Mouse (Mus musculus): ENCODE results near the gene Chrm3. TPM values are rescaled to one million over a fixed set of nuclear protein-coding genes. Genes with fewer than 3 reads are reported as not detected.

Gene Chrm3
- polyA plus RNA-seq, 1 experiment from 2014 or later = 0.08 TPM

DNA sequence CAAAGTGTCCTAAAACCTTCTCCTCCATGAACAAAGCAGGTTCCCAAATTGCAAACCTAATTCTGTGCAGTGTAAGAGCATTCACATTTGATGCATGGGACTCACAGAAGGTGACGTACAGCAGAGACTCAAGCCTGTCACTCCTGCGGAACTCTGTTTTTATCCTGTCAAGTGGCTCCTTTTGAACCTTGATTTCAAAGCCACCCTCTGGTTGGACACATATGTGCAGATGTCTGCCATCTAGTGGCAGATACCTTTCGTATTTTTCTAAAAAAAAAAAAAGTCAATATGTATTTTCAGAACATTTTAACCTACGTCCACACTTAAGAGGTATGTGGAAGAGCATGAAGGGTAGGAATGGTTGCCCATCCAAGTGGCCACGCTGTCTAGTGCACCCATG lies 16.3 kb downstream of the Chrm3 start:
- no peak overlapping the region for H3K4me3 ChIP-seq (ENCODE audit: low read depth, low read length)
- no peaks in the 10 kb centered on the region for H3K4me1 ChIP-seq (replicated peaks; ENCODE audit: control insufficient read depth, insufficient read depth, low read length)
- H3K36me3 ChIP-seq (ENCODE audit: control insufficient read depth, insufficient read depth, low read length) = no peaks in the 10 kb centered on the region
- no peaks in the 10 kb centered on the region for H3K27me3 ChIP-seq (ENCODE audit: control insufficient read depth, insufficient read depth, low read length)
- H3K9me3 ChIP-seq (ENCODE audit: control insufficient read depth, low read length) = no peaks in the 10 kb centered on the region
- H3K27ac ChIP-seq (ENCODE audit: low read depth, low read length) = no peak overlapping the region
- ATAC-seq (ENCODE audit: low FRiP score) = no peak
- no peak for DNase-seq (ENCODE audit: low spot score)
- WGBS = 70% methylated on average over 5 of the region's 5 CpGs
- H3K4me2 ChIP-seq (replicated peaks; ENCODE audit: low read depth, low read length) = no peak overlapping the region
- H3K9ac ChIP-seq (ENCODE audit: low read depth, low read length) = no peak overlapping the region

- Histone ChIP-seq H3K9me3 (ENCODE audit: control insufficient read depth, low read length) (no peaks in the 10 kb centered on the region), H3K4me3 (ENCODE audit: low read depth, low read length) (no peak overlapping the region), H3K27ac (ENCODE audit: low read depth, low read length) (no peak overlapping the region), H3K9ac (ENCODE audit: low read depth, low read length) (no peak overlapping the region), H3K36me3 (ENCODE audit: control insufficient read depth, insufficient read depth, low read length) (no peaks in the 10 kb centered on the region), H3K4me2 (replicated peaks; ENCODE audit: low read depth, low read length) (no peak overlapping the region), H3K4me1 (replicated peaks; ENCODE audit: control insufficient read depth, insufficient read depth, low read length) (no peaks in the 10 kb centered on the region), H3K27me3 (ENCODE audit: control insufficient read depth, insufficient read depth, low read length) (no peaks in the 10 kb centered on the region)
- DNase-seq (ENCODE audit: low spot score) (no peak), ATAC-seq (ENCODE audit: low FRiP score) (no peak)
Observed at GRCm38 (mm10) chr13:10335558-10335957, 25.1 kb downstream of the Chrm3 start.

DNA sequence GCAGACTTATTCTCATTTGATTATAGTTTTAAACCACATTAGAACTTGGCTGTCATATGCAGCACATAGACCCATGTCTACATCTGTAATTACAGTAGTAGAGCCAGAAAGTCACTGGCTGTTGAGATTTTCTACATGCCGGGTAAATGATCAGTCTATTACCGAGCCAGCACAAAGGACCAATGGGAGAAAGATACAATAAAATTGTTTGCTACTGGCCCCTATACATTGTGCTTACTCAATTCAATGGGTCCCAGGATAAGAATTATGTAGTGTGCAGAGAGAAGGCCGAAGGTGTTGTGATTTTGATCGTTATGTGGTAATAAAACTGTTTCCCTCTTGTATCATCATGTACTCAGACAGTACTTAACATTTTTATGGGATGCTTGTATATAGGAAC lies 27.9 kb downstream of the Chrm3 start:
- Histone ChIP-seq H3K4me3 (ENCODE audit: low read depth, low read length) (no peak overlapping the region), H3K9me3 (ENCODE audit: control insufficient read depth, low read length) (no peaks in the 10 kb centered on the region)
- WGBS = 91% methylated on average over 4 of the region's 4 CpGs

GRCm38 (mm10) chr13:10309811-10310210 lies 50.8 kb downstream of the Chrm3 start:
- Histone ChIP-seq H3K9me3 (ENCODE audit: control insufficient read depth, low read length) (no peaks in the 10 kb centered on the region), H3K4me3 (ENCODE audit: low read depth, low read length) (no peak overlapping the region), H3K27me3 (ENCODE audit: control insufficient read depth, insufficient read depth, low read length) (no peaks in the 10 kb centered on the region), H3K27ac (ENCODE audit: low read depth, low read length) (no peak overlapping the region), H3K4me1 (replicated peaks; ENCODE audit: control insufficient read depth, insufficient read depth, low read length) (no peaks in the 10 kb centered on the region), H3K36me3 (ENCODE audit: control insufficient read depth, insufficient read depth, low read length) (no peaks in the 10 kb centered on the region), H3K4me2 (replicated peaks; ENCODE audit: low read depth, low read length) (no peak overlapping the region), H3K9ac (ENCODE audit: low read depth, low read length) (no peak overlapping the region)
- DNase-seq (ENCODE audit: low spot score) (no peak), ATAC-seq (ENCODE audit: low FRiP score) (no peak)

More for the DNA sequence above, 27.9 kb downstream of the Chrm3 start:
- DNase-seq (ENCODE audit: low spot score) (no peak), ATAC-seq (ENCODE audit: low FRiP score) (no peak)
- Histone ChIP-seq H3K36me3 (ENCODE audit: control insufficient read depth, insufficient read depth, low read length) (no peaks in the 10 kb centered on the region), H3K27me3 (ENCODE audit: control insufficient read depth, insufficient read depth, low read length) (no peaks in the 10 kb centered on the region), H3K4me2 (replicated peaks; ENCODE audit: low read depth, low read length) (no peak overlapping the region), H3K4me1 (replicated peaks; ENCODE audit: control insufficient read depth, insufficient read depth, low read length) (no peaks in the 10 kb centered on the region), H3K9ac (ENCODE audit: low read depth, low read length) (no peak overlapping the region), H3K27ac (ENCODE audit: low read depth, low read length) (no peak overlapping the region)

DNA sequence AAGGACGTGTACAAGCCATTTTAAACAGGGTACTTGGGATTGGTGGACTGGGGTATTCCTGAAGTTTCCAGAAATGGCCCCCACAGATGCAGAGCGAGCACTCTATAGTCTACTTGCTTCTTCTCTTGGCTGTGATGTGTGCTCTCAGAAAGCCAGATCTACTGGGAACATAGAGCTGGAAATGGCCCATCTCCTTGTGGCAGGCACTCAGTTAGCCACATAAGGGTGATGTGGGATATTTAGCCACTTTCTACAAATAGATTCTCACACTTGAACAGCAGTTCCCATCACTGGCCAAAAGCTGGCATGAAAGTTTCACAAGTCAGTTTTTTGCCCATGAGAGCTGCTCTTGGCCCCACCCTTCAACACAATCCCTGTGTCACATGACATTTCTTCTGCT lies 65.5 kb downstream of the Chrm3 start:
- H3K9ac ChIP-seq (ENCODE audit: low read depth, low read length) = no peak overlapping the region
- H3K4me1 ChIP-seq (replicated peaks; ENCODE audit: control insufficient read depth, insufficient read depth, low read length) = no peaks in the 10 kb centered on the region
- no peaks in the 10 kb centered on the region for H3K27me3 ChIP-seq (ENCODE audit: control insufficient read depth, insufficient read depth, low read length)
- ATAC-seq (ENCODE audit: low FRiP score) (no peak), DNase-seq (ENCODE audit: low spot score) (no peak)
- H3K9me3 ChIP-seq (ENCODE audit: control insufficient read depth, low read length) = no peaks in the 10 kb centered on the region
- no peaks in the 10 kb centered on the region for H3K36me3 ChIP-seq (ENCODE audit: control insufficient read depth, insufficient read depth, low read length)
- H3K4me3 ChIP-seq (ENCODE audit: low read depth, low read length) = no peak overlapping the region
- H3K27ac ChIP-seq (ENCODE audit: low read depth, low read length) = no peak overlapping the region
- H3K4me2 ChIP-seq (replicated peaks; ENCODE audit: low read depth, low read length) = no peak overlapping the region
- WGBS = 80% methylated on average over 2 of the region's 2 CpGs

DNA sequence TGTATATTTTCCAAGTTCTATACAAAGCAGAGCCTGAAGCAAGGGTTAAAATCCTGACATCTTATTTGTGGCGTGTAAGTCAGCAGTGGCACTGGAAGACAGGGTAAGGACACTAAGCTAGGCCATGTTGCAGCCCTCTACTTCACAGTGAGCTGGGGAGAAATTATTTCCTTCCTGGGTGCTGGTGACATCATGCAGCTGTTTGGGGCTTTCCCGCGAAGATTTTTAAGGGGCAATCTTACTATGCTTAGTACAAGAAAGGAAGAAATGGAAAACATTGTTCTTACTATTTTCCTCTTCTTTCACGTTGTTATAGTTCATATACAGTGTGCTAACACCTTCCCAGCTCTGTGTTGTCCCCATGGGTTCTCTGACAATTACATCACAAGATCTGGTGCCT lies 76.3 kb downstream of the Chrm3 start:
- no peaks in the 10 kb centered on the region for H3K36me3 ChIP-seq (ENCODE audit: control insufficient read depth, insufficient read depth, low read length)
- H3K4me1 ChIP-seq (replicated peaks; ENCODE audit: control insufficient read depth, insufficient read depth, low read length) = no peaks in the 10 kb centered on the region
- ATAC-seq (ENCODE audit: low FRiP score) (no peak), DNase-seq (ENCODE audit: low spot score) (no peak)
- H3K9me3 ChIP-seq (ENCODE audit: control insufficient read depth, low read length) = no peaks in the 10 kb centered on the region
- 84% methylated on average over 4 of the region's 4 CpGs for WGBS
- H3K4me3 ChIP-seq (ENCODE audit: low read depth, low read length) = no peak overlapping the region
- H3K9ac ChIP-seq (ENCODE audit: low read depth, low read length) = no peak overlapping the region
- H3K4me2 ChIP-seq (replicated peaks; ENCODE audit: low read depth, low read length) = no peak overlapping the region
- no peak overlapping the region for H3K27ac ChIP-seq (ENCODE audit: low read depth, low read length)
- no peaks in the 10 kb centered on the region for H3K27me3 ChIP-seq (ENCODE audit: control insufficient read depth, insufficient read depth, low read length)

DNA sequence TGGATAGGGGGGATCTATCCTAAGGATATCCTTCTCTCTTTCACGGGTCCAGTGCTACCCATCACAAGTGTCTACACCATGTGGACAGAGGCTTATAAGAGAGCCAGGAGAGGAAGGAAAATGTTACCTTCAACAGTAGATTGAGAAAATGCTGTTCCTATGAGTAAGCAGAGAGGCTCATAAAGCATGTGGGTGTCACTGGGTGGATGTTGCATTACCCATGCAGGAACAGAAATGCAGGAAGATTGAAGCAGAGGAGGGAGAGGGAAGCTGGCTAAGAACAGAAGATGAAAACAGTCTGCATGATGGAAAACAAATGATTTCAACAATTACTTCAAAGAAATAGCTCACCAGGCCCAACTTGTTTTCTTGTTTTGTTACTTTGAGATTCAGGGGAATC lies 85.7 kb downstream of the Chrm3 start:
- Histone ChIP-seq H3K9me3 (ENCODE audit: control insufficient read depth, low read length) (no peaks in the 10 kb centered on the region), H3K4me2 (replicated peaks; ENCODE audit: low read depth, low read length) (no peak overlapping the region), H3K27ac (ENCODE audit: low read depth, low read length) (no peak overlapping the region), H3K9ac (ENCODE audit: low read depth, low read length) (no peak overlapping the region), H3K27me3 (ENCODE audit: control insufficient read depth, insufficient read depth, low read length) (no peaks in the 10 kb centered on the region), H3K36me3 (ENCODE audit: control insufficient read depth, insufficient read depth, low read length) (no peaks in the 10 kb centered on the region), H3K4me3 (ENCODE audit: low read depth, low read length) (no peak overlapping the region), H3K4me1 (replicated peaks; ENCODE audit: control insufficient read depth, insufficient read depth, low read length) (no peaks in the 10 kb centered on the region)
- 85% methylated on average over 1 of the region's 1 CpGs for WGBS
- ATAC-seq (ENCODE audit: low FRiP score) (no peak), DNase-seq (ENCODE audit: low spot score) (no peak)

GRCm38 (mm10) chr13:10263784-10264183 lies 96.9 kb downstream of the Chrm3 start:
- no peak overlapping the region for H3K4me3 ChIP-seq (ENCODE audit: low read depth, low read length)
- DNase-seq (ENCODE audit: low spot score) (no peak), ATAC-seq (ENCODE audit: low FRiP score) (no peak)
- no peak overlapping the region for H3K27ac ChIP-seq (ENCODE audit: low read depth, low read length)
- no peaks in the 10 kb centered on the region for H3K27me3 ChIP-seq (ENCODE audit: control insufficient read depth, insufficient read depth, low read length)
- H3K9me3 ChIP-seq (ENCODE audit: control insufficient read depth, low read length) = no peaks in the 10 kb centered on the region
- no peak overlapping the region for H3K9ac ChIP-seq (ENCODE audit: low read depth, low read length)
- 87% methylated on average over 3 of the region's 3 CpGs for WGBS
- H3K4me1 ChIP-seq (replicated peaks; ENCODE audit: control insufficient read depth, insufficient read depth, low read length) = no peaks in the 10 kb centered on the region
- no peak overlapping the region for H3K4me2 ChIP-seq (replicated peaks; ENCODE audit: low read depth, low read length)
- H3K36me3 ChIP-seq (ENCODE audit: control insufficient read depth, insufficient read depth, low read length) = no peaks in the 10 kb centered on the region

GRCm38 (mm10) chr13:10253049-10253448 lies 107.6 kb downstream of the Chrm3 start:
- no peaks in the 10 kb centered on the region for H3K27me3 ChIP-seq (ENCODE audit: control insufficient read depth, insufficient read depth, low read length)
- ATAC-seq (ENCODE audit: low FRiP score) = no peak
- H3K27ac ChIP-seq (ENCODE audit: low read depth, low read length) = no peak overlapping the region

More at GRCm38 (mm10) chr13:10253049-10253448, 107.6 kb downstream of the Chrm3 start:
- no peak overlapping the region for H3K4me2 ChIP-seq (replicated peaks; ENCODE audit: low read depth, low read length)
- H3K9me3 ChIP-seq (ENCODE audit: control insufficient read depth, low read length) = no peaks in the 10 kb centered on the region
- no peak for DNase-seq (ENCODE audit: low spot score)
- no peaks in the 10 kb centered on the region for H3K4me1 ChIP-seq (replicated peaks; ENCODE audit: control insufficient read depth, insufficient read depth, low read length)
- no peak overlapping the region for H3K4me3 ChIP-seq (ENCODE audit: low read depth, low read length)
- no peaks in the 10 kb centered on the region for H3K36me3 ChIP-seq (ENCODE audit: control insufficient read depth, insufficient read depth, low read length)
- H3K9ac ChIP-seq (ENCODE audit: low read depth, low read length) = no peak overlapping the region
